Mouse (Mus musculus): ENCODE measurements around the gene Atmin.

Gene Atmin

GRCm38 (mm10) chr8:116951369-116951768, 8.2 kb downstream of the Atmin start:
- DNase-seq (ENCODE audit: low spot score): no peak

GRCm38 (mm10) chr8:116951778-116952177, 8.6 kb downstream of the Atmin start:
- no peak for DNase-seq (ENCODE audit: low spot score)

GRCm38 (mm10) chr8:116952428-116952827, 9.2 kb downstream of the Atmin start:
- DNase-seq (ENCODE audit: low spot score): no peak

GRCm38 (mm10) chr8:116954415-116954814, 11.2 kb downstream of the Atmin start:
- no peak for DNase-seq (ENCODE audit: low spot score)

GRCm38 (mm10) chr8:116969531-116969930, 26.3 kb downstream of the Atmin start:
- DNase-seq (ENCODE audit: low spot score): peak; percentile 32

- DNase-seq (ENCODE audit: low spot score): no peak
Measured at GRCm38 (mm10) chr8:116975066-116975465, 31.9 kb downstream of the Atmin start.

GRCm38 (mm10) chr8:116975606-116976005, 32.4 kb downstream of the Atmin start:
- DNase-seq (ENCODE audit: low spot score): no peak

GRCm38 (mm10) chr8:116978052-116978451, 34.9 kb downstream of the Atmin start:
- no peak for DNase-seq (ENCODE audit: low spot score)

- DNase-seq (ENCODE audit: low spot score): peak; percentile 99
Measured at GRCm38 (mm10) chr8:116978631-116979256, 35.6 kb downstream of the Atmin start, which contains the start of gene 1700030J22Rik. Gene 1700030J22Rik (minus strand): TSS chr8:116978959.

- DNase-seq (ENCODE audit: low spot score): peak; percentile 65
Measured at GRCm38 (mm10) chr8:116980117-116980516, 36.9 kb downstream of the Atmin start.

- no peak for DNase-seq (ENCODE audit: low spot score)
Measured at GRCm38 (mm10) chr8:116989842-116990241, 46.6 kb downstream of the Atmin start.

GRCm38 (mm10) chr8:116991241-116991640, 48.0 kb downstream of the Atmin start:
- peak; percentile 69 for DNase-seq (ENCODE audit: low spot score)

- peak; percentile 73 for DNase-seq (ENCODE audit: low spot score)
Measured at GRCm38 (mm10) chr8:116992176-116992971, 49.2 kb downstream of the Atmin start.

GRCm38 (mm10) chr8:116993095-116993867, 50.1 kb downstream of the Atmin start, which contains the start of gene Gcsh:
Gene Gcsh (minus strand): TSS chr8:116993537.
- DNase-seq (ENCODE audit: low spot score): peak; percentile 100

- no peak for DNase-seq (ENCODE audit: low spot score)
Measured at GRCm38 (mm10) chr8:116994016-116994716, 51.0 kb downstream of the Atmin start.
